Mouse (Mus musculus) cortical plate, adult 2 months (tissue): Measurements from ENCODE around the gene Zbed4. TPM values are rescaled to one million over a fixed set of nuclear protein-coding genes. Genes with fewer than 3 reads are reported as not detected.

Experiments
- H3K27ac ChIP-seq: fragments of 200-500 bp; 2 replicates; pipeline ENCODE4 v1.5.1; 2012; ENCODE audit warnings: low read length, control low read depth, inconsistent platforms; ENCODE audit not compliant: insufficient read depth
- H3K4me1 ChIP-seq: fragments of 200-500 bp; 2 replicates; pipeline ENCODE4 v1.6.1; 2011; ENCODE audit warnings: low read length; ENCODE audit not compliant: control insufficient read depth, insufficient read depth
- H3K4me3 ChIP-seq: fragments of 200-500 bp; 2 replicates; pipeline ENCODE4 v1.5.1; 2011; ENCODE audit warnings: mild to moderate bottlenecking, low read length, control low read depth; ENCODE audit not compliant: insufficient read depth
- CTCF ChIP-seq: fragments of 200-500 bp; IDR thresholded peaks from 2 replicates; pipeline ENCODE4 v1.5.1; 2011; ENCODE audit warnings: mild to moderate bottlenecking, control low read depth, low read length; ENCODE audit not compliant: insufficient read depth; ENCODE audit errors: extremely low read depth
- POLR2A ChIP-seq: fragments of 200-500 bp; IDR thresholded peaks from 2 replicates; pipeline ENCODE4 v1.6.1; 2011; ENCODE audit warnings: mild to moderate bottlenecking, low read length, control low read depth; ENCODE audit not compliant: insufficient read depth; ENCODE audit errors: extremely low read depth
- polyA plus RNA-seq: library from polyadenylated mRNA; depleted of rRNA; stranded (reverse); fragments of >200 nt; gene quantifications from 2 replicates; pipeline ENCODE4 v1.2.3, GENCODE M21; 2012; rRNA removed

Gene Zbed4
- polyA plus RNA-seq, 1 experiment = 5.1 TPM

- Histone ChIP-seq H3K4me1 (peaks cover 2% of the 10 kb centered on the region; the same call in 1 of the 2 replicates), H3K27ac (no peak overlapping the region), H3K4me3 (no peak overlapping the region)
- TF ChIP-seq POLR2A = no peak
- TF ChIP-seq CTCF = no peak
Measured at GRCm38 (mm10) chr15:88831482-88831881, 80.0 kb downstream of the Zbed4 start.

GRCm38 (mm10) chr15:88832536-88832935, 81.1 kb downstream of the Zbed4 start:
- Histone ChIP-seq H3K4me1 (peaks cover 2% of the 10 kb centered on the region; the same call in 1 of the 2 replicates), H3K27ac (no peak overlapping the region), H3K4me3 (no peak overlapping the region)
- TF ChIP-seq CTCF = no peak
- TF ChIP-seq POLR2A = no peak

Other genes with a start within 250 kb of the Zbed4 start
- not detected in 2 replicates for gene Zdhhc25, start 151.4 kb upstream of the Zbed4 start, polyA plus RNA-seq
- 18.0 and 19.5 TPM in 2 replicates for gene Brd1, start 17.4 kb upstream of the Zbed4 start, polyA plus RNA-seq
- gene Alg12, start 67.7 kb downstream of the Zbed4 start, polyA plus RNA-seq = 17.0 and 17.5 TPM in 2 replicates
- 25.7 and 26.6 TPM in 2 replicates for gene Creld2, start 68.0 kb downstream of the Zbed4 start, polyA plus RNA-seq
- gene Pim3, start 110.5 kb downstream of the Zbed4 start, polyA plus RNA-seq = 14.2 and 16.7 TPM in 2 replicates
- gene Ttll8, start 202.8 kb downstream of the Zbed4 start, polyA plus RNA-seq = 1.6 and 2.2 TPM in 2 replicates
- gene Mlc1, start 227.3 kb downstream of the Zbed4 start, polyA plus RNA-seq = 155 and 162 TPM in 2 replicates
- gene Mov10l1, start 231.2 kb downstream of the Zbed4 start, polyA plus RNA-seq = not detected in 2 replicates